Comparison of ENCODE assay signal across 8 mouse cellular contexts in the genomic region with DNA sequence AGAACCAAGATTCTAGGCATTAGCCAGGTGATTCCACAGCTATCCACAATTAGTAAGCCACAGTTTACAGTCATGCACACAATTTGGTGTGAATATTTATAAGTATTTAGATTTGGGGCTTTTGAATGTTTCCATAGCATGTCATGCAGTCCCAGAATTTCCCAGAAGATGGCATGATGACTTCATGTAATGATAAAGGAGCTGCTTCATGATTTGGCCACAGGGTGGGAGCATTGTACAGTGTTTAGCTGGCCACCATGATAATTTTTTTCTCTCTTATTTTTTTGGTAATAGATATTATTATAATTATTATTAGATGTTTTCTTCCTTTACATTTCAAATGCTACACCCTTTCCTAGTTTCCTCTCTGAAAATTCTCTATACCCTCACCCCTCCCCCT.
DNase-seq lines count a peak whose midpoint lies in the region; ATAC-seq and TF ChIP-seq lines count a peak whose summit lies in the region.

No protein-coding gene starts in this region.

- peak; percentile 43 for DNase-seq in cerebellum, adult 11 months
- peak; percentile 28 for DNase-seq in MEL (ENCODE audit: low read depth, low spot score)
- DNase-seq in cerebellum, postnatal 14 days, result peak; percentile 82 to 86
- peak; percentile 52 to 70 for DNase-seq in frontal cortex, postnatal 36 days (ENCODE audit: low spot score in 2 of 2)
- peak; percentile 63 to 75 for DNase-seq in kidney, postnatal 36 days
- peak; percentile 38 for DNase-seq in liver, postnatal 0 days
- DNase-seq in right cerebral cortex, postnatal 10 days (ENCODE audit: low spot score in 2 of 2), result peak; percentile 66 to 78

- no peak overlapping the region for H3K4me2 ChIP-seq in liver, postnatal 0 days (ENCODE audit: low read depth, low read length)

- TF ChIP-seq EP300 in MEL (IDR thresholded peaks at IDR 0.05; ENCODE audit: low read depth in 1 of 2, low read length in 2 of 2), result no peak
- TF ChIP-seq EP300 in liver, postnatal 0 days (IDR thresholded peaks at IDR 0.05; ENCODE audit: low read depth), result no peak

- peak in 2 of 3 experiments; percentile 30 to 83; a peak in 3 of 6 replicates for TF ChIP-seq CTCF in MEL (IDR thresholded peaks at IDR 0.05 in 2 of 3, conservative IDR thresholded peaks at IDR 0.05 in 1 of 3; ENCODE audit: control insufficient read depth in 1 of 3, insufficient read depth in 1 of 3, low read depth in 2 of 3, low read length in 3 of 3, poor library complexity in 1 of 3, severe bottlenecking in 1 of 3)
- TF ChIP-seq CTCF in liver, postnatal 0 days (IDR thresholded peaks at IDR 0.05; ENCODE audit: low read depth), result peak; percentile 86

- H3K79me2 ChIP-seq in MEL (ENCODE audit: control insufficient read depth, insufficient read depth, low read length, poor library complexity), result no peaks in the 10 kb centered on the region

- no peaks in the 10 kb centered on the region for H3K36me3 ChIP-seq in MEL (ENCODE audit: control insufficient read depth in 1 of 2, insufficient read depth in 2 of 2, low read length in 2 of 2)
- no peaks in the 10 kb centered on the region for H3K36me3 ChIP-seq in liver, postnatal 0 days (replicated peaks; ENCODE audit: insufficient read depth, low read length)

- no peak for ATAC-seq in cerebellum, adult (ENCODE audit: insufficient number of reproducible peaks, low FRiP score, low TSS enrichment)
- ATAC-seq in liver, postnatal 0 days, result no peak

- no peak for TF ChIP-seq POLR2A in MEL (IDR thresholded peaks at IDR 0.05; ENCODE audit: control insufficient read depth in 1 of 2, insufficient read depth in 1 of 2, low read depth in 1 of 2, low read length in 2 of 2, poor library complexity in 1 of 2)

- no peak overlapping the region for H3K9ac ChIP-seq in MEL (ENCODE audit: control insufficient read depth, low read depth, low read length, poor library complexity, severe bottlenecking)
- no peak overlapping the region for H3K9ac ChIP-seq in liver, postnatal 0 days (replicated peaks)

- no peaks in the 10 kb centered on the region for H3K9me3 ChIP-seq in MEL (replicated peaks; ENCODE audit: insufficient read depth, low read length)
- H3K9me3 ChIP-seq in liver, postnatal 0 days (ENCODE audit: low read length), result no peaks in the 10 kb centered on the region

- TF ChIP-seq RAD21 in MEL (IDR thresholded peaks at IDR 0.05; ENCODE audit: low read depth, low read length), result peak; percentile 70

- H3K27ac ChIP-seq in MEL (ENCODE audit: control insufficient read depth, low read depth, low read length), result no peak overlapping the region
- H3K27ac ChIP-seq in liver, postnatal 0 days (ENCODE audit: low read depth), result no peak overlapping the region

- H3K27me3 ChIP-seq in MEL (ENCODE audit: control insufficient read depth in 1 of 2, insufficient read depth in 2 of 2, low read length in 2 of 2), result no peaks in the 10 kb centered on the region
- H3K27me3 ChIP-seq in liver, postnatal 0 days (ENCODE audit: insufficient read depth, low read length), result no peaks in the 10 kb centered on the region

- H3K4me3 ChIP-seq in MEL (ENCODE audit: control insufficient read depth in 1 of 2, insufficient read depth in 1 of 2, low read depth in 2 of 2, low read length in 2 of 2), result no peak overlapping the region
- no peak overlapping the region for H3K4me3 ChIP-seq in liver, postnatal 0 days (ENCODE audit: low read depth, low read length)

- H3K4me1 ChIP-seq in MEL (ENCODE audit: control insufficient read depth in 1 of 2, insufficient read depth in 2 of 2, low read length in 2 of 2), result no peaks in the 10 kb centered on the region
- no peaks in the 10 kb centered on the region for H3K4me1 ChIP-seq in liver, postnatal 0 days (ENCODE audit: insufficient read depth)

TF ChIP-seq in MEL, 35 proteins besides CTCF, POLR2A, EP300 and RAD21:
- TF ChIP-seq ZC3H11A (IDR thresholded peaks at IDR 0.05; ENCODE audit: low read depth, low read length) (peak; percentile 70), MAX (IDR thresholded peaks at IDR 0.05; ENCODE audit: low read length) (no peak), HCFC1 (IDR thresholded peaks at IDR 0.05; ENCODE audit: low read depth, low read length) (no peak), CHD1 (IDR thresholded peaks at IDR 0.05; ENCODE audit: low read depth, low read length) (no peak), MAFK (IDR thresholded peaks at IDR 0.05; ENCODE audit: borderline replicate concordance, low read depth, low read length) (no peak), MAZ (IDR thresholded peaks at IDR 0.05; ENCODE audit: low read depth, low read length) (no peak), GATA1 (IDR thresholded peaks at IDR 0.05; ENCODE audit: low read depth, low read length) (no peak), ELF1 (IDR thresholded peaks at IDR 0.05; ENCODE audit: low read depth, low read length) (no peak), JUND (IDR thresholded peaks at IDR 0.05; ENCODE audit: low read depth, low read length) (no peak), RCOR1 (IDR thresholded peaks at IDR 0.05; ENCODE audit: low read depth, low read length) (no peak), USF1 (IDR thresholded peaks at IDR 0.05; ENCODE audit: low read depth, low read length) (no peak), SMC3 (IDR thresholded peaks at IDR 0.05; ENCODE audit: low read depth, low read length) (peak; percentile 65), CHD2 (IDR thresholded peaks at IDR 0.05; ENCODE audit: low read length) (no peak), TBP (IDR thresholded peaks at IDR 0.05; ENCODE audit: low read depth, low read length) (no peak), ZNF384 (IDR thresholded peaks at IDR 0.05; ENCODE audit: low read depth, low read length) (peak; percentile 46; the same call in 1 of the 2 replicates), ZMIZ1 (IDR thresholded peaks at IDR 0.05; ENCODE audit: low read depth, low read length) (no peak), MYB (IDR thresholded peaks at IDR 0.05; ENCODE audit: low read depth, low read length) (no peak), TAL1 (IDR thresholded peaks at IDR 0.05; ENCODE audit: low read length) (no peak), SIN3A (IDR thresholded peaks at IDR 0.05; ENCODE audit: low read length) (no peak), MEF2A (IDR thresholded peaks at IDR 0.05; ENCODE audit: extremely low read depth, insufficient replicate concordance, low read depth, low read length, poor library complexity, severe bottlenecking) (no peak)

Comparison
In these comparisons a context has a peak if more than half of its experiments do, and no peak if none do; other contexts are left out.
1. DNase-seq: peak in every context shown above with its lines; median percentile 84 in cerebellum, postnatal 14 days; 72 in right cerebral cortex, postnatal 10 days; 69 in kidney, postnatal 36 days; 61 in frontal cortex, postnatal 36 days; 43 in cerebellum, adult 11 months; 38 in liver, postnatal 0 days; 28 in MEL.